Mouse (Mus musculus) testis, postnatal 10 days (tissue): ENCODE data around the gene Hdac7.
"Not testable (repeated sequence)": the region's sequence is repeated elsewhere in the genome, so short reads cannot be mapped to it uniquely, and the experiment has no call there.

Experiments
- DNase-seq: peaks from one replicate; pipeline ENCODE4 v3.0.0; 2021; ENCODE audit warnings: low spot score

Gene Hdac7

DNA sequence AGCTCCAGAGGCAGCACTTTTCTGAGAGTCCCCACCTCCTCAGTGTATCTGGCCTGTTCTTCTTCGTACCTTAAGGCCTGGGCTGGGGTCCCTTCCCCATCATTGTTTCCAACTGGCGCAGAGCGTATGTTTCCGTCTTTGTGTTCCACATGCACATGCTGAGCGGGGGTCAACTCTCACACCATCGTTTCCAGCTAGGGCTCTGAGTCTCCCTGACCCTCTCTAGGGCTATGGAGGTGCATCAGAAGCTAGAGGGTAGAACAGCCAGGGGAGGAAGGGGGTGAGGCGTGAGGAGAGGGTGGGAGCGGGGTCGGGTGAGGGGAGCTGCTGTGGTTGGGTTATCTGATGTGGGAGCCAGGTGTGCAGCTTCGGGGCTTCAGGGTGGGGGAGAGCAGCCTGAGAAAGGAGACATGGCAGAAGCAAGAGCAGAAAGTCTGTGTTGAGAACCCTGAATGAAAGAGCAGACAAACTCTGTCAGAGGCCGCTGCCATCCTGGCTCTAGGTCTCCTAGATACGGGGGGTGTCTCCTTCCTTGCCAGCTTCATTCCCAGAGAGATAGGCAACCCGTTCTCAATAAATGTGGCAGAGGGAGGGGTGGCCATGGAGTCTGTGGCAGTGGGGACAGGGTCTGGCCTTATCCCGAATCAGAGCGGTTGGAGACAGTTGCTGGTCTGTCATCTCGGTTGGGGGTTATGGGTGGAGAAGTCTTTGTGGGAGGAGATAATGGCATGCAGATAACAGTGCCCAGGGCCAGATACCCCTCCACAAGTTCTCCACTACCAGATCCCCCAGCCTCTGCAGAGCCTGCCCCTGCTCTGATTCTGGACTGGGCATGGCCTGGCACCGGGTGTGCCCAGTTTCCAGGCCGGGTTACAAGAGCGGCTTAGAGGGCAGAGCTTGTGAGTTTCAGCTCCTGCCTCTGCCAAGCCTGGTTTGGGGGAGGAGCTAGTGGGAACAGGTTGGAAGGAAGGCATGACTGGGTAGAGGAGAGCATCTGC lies at the start of gene Hdac7:
Gene Hdac7 (minus strand): TSS at position 466 of the 998 bp plus-strand sequence.
- DNase-seq = no peak

DNA sequence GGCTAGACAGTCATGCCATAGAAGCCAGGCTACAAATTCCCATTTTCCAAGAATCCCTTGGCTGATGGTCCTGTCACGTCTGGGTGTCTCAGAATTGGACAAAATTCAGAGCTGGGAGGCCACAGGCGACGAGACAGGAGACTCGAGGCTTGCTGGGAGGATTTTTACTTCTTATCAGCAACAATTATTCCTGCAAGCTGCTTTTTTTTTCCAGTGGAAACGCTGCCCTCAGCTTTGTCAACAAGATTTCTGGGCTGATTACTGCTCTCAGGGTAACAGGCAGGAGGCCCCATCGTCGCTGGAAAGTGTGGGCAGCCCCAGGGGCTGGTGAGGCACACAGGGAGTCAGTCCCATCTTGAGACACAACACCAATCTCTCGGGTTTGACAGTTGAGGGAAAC lies 48.2 kb upstream of the Hdac7 start:
- no peak for DNase-seq

DNA sequence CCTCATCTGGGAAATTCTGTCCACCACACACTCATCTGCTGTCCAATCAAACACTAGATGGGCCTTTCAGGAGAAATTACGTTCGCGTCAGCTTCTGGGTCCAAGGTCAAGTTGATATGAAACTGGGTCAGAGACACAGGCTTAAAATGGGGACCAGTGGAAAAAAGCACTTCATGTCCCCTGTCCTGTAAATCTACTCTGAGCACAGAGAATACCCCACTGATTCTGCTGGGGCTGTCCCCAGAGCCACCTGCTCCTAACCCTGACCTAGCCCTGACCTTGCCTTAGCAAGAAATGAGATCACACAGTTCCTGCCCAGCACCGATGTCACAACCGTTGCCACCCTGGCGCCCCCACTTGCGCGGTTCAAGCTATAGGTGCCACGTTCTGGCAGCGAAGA lies 46.1 kb upstream of the Hdac7 start:
- DNase-seq = no peak

DNA sequence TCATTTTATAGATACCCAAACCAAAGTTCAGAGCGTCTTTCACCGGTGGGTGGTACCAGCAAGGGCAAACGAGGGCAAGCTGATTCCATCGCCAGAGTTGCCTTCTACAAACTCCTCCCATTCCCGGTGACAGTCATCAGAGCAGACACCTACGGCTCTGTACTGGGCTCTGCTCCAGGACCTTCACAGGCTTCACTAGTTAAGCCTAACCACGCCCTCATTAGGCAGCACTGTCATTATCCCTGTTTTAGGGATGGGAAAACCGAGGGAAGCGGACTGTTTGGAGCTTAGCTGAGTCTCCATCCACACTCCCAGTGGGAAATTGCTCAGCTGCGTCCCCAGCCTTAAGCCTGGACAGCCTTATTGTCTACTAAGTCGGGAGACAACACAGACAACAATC lies 45.7 kb upstream of the Hdac7 start:
- DNase-seq = no peak

DNA sequence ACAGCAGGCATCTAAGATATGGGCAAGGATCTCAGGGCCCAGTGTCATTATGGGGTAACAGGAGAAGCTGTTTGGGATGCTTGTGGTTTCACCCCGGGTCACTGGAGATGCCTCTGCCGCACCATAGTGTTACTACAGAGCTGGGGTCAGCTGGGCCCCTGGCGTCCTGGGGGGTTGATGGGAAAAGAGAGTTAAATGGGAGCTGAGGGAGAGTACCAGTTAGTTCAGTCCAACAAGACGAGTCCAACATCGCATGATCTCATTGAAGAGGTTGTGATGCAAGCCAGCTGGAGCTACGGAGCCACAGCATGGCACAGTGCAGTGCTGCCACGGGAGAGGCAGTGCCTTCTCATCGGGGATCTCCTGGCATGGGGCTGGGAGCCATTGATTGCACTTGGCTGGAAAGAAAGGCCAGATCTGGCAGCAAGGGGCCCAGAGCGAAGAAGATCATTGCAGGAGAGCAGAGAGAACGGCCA lies 43.3 kb upstream of the Hdac7 start:
- DNase-seq = no peak

DNA sequence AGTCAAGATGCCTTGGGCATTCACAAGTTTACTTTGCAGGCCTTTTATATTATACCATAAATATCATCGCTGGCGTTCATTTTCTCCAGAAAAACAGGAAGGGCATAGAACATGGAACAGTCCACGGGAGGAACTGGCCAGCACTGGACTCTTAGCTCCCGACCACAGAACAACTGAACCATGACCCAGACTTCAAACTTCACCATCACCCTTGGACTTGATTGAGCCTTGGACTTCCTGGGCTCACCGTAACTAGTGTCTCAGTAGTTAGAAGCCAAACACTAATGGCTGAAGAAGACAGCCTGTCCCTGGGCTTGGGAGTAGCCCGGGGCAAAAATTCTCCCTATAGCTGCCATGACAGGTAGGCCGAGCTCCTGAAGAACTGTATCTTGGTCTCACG lies 37.1 kb upstream of the Hdac7 start:
- no peak for DNase-seq

DNA sequence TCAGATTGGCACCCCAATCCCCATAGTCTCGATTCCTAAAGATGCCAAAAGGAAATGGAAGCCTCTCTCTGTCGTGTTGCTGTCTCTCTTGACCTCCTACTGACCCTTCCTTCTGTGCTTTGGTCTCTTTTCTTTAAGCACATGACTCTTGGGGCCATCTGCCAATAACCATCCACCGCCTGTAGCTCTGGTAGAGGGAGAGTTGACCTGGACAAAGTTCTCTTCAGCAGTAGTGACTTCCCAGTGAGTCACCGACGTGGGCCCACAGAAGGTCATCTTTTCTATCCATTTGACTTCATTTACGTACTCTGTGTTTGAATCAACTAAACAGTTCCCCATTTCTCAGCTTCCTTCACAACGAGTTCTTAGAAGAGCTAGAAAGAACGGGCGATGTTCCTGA lies 36.1 kb upstream of the Hdac7 start:
- DNase-seq = no peak

DNA sequence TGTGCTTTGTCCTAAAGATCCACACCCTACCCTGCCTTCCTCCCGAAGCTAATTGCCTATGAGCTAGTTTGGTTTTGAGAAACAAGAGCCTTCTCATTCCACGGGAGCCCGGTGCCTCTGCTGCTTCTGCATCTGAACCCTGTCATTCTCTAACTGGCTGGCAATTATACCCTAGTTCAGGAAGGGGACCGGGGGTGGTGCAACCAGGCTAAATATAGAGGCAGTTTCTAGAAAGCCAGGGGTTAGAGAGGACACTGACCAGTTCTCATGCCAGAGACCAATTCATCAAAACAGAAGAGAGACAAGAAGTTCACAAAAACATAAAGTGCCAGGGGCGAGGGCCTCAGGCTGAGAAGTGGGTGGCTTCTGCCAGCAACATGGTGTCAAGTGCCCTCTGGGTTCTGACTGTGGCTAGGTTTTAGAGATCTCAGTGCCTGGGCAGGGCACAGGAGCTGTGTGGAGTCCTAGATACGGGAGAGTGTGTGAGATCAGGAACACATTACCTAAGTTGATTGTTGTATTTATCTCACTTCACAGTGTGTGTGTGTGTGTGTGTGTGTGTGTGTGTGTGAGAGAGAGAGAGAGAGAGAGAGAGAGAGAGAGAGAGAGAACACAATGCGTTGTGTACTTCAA lies 34.5 kb upstream of the Hdac7 start:
- DNase-seq = no peak

DNA sequence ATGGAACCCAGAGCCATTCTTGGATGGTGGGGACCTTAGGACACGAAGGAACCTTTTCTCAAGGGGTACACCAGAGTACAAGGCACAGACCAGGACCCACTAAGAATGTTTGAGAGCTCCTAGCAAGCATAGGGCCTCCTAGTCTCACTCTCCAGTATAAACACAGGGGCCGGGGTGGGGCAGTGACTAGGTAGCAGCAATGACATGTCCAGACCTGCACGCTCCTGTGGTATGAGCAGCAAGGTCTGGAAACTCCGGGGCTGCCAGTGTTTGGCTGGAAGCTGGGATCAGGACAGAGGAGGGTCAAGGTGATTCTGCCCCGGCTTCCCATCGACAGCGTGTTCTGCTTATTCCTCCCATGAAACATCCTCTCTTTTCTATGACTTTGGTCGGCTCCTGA lies 31.5 kb upstream of the Hdac7 start:
- no peak for DNase-seq

DNA sequence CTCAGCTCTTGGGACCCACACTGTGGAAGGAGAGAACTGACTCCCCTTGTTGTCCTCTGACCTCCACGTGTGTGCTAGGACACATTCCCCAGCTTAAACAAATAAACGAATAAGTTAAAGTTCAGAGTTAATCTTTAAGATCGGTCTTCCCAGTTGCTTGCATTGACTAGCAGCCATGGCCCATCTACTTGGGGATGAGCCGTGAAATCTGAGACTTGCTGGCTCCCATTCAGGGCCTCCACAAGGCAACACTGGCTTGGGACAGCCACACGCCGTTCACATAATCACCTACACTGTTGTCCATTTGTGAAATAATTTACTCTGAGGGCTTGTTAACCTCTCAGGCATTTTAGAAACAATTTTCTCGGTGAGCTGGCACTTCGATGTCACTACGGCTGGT lies 29.4 kb upstream of the Hdac7 start:
- no peak for DNase-seq

DNA sequence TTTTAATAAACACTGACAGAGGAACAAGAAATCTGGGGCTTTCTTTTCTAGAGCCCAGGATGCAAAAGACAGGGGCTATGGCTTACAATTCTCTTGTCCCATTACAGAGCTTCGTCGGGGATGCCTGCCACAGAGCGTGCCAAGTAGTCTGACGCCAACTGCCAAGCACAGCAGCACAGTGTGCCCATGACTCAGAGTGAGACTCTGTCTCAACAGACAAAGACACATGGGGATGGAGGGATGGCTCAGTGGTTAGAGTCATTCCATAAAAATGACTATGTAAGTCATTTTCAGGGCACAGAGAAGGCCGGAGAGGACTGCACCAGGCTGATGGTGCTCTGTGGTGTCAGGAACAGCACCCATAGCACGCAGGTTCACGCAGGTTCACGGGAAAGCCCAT lies 27.9 kb upstream of the Hdac7 start:
- DNase-seq = no peak

DNA sequence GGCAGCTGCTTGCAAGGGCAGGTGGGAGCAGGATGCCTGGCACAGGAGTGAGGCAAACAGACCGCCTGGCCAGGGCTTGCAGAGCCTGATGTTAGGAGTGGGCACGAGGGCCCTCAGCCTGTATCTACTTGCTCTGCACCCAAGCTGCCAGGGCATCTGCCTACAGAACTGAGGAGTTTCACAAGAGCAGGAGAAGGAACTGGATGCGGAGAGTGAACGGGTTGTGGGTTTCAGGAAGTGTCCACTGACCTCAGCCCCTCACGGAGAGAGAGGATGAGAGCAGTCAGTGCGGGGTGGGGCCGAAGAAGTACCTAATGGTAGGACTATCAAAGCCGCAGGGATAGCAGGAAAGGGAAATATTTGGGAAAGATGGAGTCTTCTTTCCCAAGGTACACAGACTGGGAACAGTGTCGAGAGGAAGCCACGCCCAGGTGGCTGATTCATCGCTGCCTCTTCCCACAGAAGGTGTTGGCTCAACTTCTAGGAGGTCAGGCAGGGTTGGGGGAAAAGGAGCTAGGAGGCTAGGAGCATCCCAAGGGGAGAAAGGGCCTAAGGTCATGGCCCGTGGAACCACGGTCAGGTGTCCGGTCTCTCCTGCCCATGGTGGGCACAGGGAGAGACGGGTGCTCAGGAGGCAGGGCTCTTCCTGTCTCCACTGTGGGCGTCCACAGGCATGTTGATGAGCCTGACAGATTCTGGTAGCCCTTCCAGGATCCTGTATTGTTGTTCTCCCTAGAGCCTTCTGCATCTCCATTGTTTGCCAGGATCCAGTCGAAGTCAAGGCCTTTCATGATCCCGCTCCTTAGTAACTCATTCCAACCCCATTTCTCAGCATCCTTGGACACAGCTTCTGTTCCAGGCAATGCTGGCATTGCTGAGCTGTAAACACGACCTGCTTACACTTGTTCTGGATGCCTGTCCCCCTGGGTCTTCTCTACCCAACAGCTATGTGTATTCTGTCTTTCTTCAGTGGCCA lies 27.0 kb upstream of the Hdac7 start:
- no peak for DNase-seq

DNA sequence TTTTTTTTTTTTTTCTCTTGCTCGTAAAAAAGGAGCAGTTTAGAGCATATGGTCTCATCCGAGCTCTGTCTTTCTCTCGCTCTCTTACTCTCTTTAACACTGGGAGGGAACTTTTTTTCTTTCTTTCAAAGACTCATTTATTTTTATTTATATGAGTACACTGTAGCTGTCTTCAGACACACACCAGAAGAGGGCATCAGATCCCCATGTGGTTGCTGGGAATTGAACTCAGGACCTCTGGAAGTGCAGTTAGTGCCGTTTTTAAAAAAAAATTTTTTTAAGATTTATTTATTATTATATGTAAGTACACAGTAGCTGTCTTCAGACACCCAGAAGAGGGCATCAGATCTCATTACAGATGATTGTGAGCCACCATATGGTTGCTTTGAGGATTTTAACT lies 25.8 kb upstream of the Hdac7 start:
- not testable (repeated sequence) for DNase-seq

DNA sequence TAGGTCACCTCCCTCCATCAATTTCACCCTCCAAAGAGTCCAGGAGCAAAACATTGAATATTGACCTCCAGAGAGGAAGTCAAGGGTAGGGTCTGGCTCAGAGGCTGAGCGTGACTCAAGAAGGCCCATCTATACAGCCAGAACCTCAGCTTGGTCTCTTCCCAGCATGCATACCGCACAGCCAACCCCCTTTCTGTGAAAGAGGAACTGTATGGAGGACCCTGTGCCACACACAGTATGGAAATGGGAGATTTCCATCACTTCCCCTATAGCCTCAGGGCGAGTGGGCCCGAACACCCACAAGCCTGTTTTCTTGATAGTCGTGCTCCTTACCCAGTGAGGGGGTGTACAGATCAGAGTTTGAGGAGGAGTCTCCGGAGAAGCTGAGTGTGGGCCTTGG lies 24.7 kb upstream of the Hdac7 start:
- no peak for DNase-seq

DNA sequence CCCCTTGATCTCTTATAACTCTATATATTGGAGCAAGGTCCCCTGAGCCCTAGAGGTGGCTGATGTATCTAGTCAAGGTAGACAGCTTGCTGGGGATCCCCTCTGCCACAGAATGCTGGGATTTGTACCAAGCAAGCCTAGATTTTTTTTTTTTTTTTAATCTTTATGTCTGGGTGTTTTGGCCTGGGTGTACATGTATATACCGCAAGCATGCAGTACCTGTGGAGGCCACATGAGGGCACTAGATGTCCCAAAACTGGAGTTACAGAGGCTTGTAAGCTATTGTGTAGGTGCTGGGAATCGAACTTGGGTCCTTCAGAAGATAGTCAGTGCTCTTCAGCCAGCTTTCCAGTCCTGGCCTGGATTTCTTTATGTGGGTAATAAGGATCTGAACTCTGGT lies 21.7 kb upstream of the Hdac7 start:
- DNase-seq = no peak

DNA sequence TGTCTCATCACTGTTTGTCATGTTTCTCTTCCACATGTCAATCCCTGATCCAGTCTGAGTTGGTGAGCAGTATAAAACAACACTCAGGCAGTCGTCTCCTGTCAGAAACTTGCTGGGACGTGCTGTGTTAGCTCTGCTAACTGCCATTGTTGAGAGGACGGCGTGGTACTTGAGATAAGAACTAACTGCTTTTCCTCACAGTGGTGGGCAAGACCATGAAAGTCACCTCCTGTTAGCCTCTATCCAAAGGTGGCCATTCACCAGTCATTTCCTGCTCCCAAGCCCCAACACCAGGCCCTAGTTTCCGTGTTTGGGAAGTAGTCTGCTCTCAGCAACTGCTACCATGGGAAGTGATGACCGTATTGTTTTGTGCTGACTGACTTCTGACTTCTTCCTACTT lies 20.9 kb upstream of the Hdac7 start:
- DNase-seq = no peak

DNA sequence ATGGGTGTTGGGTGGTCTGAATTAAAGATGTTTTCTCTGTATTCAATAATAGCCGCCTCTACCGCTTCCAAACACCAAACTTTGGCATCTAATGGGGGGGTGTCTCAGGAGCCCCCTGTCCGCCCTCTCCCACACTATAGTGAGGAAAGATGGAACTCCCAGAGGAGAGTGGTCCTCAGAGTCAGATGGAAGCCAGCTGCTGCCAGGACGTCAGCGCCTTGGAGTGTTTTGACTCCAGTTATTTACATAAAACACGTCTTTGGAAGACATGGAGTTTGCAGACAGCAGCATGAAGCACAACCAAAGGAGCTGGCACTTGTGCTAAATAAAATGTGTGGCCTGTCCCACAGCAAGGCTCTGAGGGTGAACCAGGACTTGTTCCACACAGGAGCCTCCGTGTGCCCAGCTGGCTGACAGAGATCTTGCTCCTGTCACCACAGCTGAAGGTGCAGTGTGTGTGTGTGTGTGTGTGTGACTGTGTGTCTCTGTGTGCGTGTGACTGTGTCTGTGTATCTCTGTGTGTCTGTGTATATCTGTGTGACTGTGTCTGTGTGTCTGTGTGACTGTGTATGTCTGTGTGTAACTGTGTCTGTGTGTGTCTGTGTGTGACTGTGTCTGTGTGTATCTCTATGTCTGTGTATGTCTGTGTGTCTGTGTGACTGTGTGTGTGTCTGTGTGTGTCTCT lies 20.2 kb upstream of the Hdac7 start:
- no peak for DNase-seq

DNA sequence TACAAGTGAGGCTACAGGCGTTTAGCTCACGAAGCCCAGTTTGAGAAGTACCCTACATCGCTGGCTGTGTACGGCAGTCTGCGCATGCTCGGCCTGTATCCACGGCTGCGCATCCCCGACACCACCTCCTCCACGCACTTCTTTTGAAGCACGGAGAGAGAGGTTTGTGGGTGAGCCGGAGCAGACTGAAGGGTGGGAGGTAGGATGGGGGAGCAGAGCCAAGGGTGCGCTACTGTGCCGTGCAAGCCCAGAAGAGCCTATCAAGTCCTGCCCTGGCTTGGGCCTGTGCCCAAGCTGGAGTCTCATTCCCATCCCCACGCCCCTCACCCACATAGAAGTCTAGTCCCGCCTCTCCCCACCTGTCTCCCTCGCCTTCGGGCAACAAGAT lies 19.2 kb upstream of the Hdac7 start:
- DNase-seq = no peak

DNA sequence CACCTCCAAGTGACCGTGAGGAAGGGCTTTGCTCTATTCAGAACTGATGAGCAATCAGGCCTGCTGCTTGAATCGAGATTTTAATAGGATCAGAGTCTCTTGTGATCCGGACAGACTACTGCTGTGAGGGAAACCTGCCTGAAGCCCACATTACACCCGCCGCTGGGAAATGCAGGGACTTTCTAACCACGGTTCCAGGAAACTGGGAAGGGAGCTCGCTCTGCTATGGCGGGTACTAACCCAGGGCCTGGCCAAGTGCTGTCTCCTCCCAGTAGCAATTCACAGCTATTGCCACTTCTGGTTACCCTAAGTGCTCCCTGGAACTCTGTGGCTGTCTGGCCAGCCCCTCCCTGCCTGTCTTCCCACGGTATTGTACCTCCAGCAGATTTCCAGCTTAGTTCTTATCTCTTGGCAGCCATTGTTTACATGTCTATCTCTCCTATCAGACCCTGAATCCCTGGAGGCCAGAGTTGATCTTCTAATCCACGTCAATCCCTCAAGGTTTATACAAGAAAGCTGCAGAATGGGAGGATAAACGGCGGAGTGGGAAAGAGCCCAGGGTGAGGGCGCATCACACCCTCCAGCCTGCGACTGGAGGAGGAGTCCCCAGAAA lies 18.7 kb upstream of the Hdac7 start:
- no peak for DNase-seq

DNA sequence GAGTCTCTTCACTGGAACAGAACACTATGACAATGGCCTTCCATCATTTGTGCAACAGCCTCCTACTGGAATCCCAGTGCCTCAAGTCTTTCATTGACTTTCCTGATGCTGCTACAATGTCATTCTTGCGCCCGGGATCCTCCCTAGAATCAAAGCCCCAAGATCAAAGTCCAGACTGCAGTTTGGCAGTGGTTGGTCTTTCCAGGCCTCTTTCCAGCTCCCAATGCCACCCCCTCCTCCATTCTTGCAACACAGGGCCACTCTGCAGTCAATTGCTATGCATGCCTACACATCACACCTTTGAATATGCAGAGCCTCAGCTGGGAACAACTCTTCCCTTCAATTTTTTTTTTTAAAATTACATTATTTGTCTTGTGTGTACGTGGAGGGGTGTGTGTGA lies 16.1 kb upstream of the Hdac7 start:
- DNase-seq = no peak

DNA sequence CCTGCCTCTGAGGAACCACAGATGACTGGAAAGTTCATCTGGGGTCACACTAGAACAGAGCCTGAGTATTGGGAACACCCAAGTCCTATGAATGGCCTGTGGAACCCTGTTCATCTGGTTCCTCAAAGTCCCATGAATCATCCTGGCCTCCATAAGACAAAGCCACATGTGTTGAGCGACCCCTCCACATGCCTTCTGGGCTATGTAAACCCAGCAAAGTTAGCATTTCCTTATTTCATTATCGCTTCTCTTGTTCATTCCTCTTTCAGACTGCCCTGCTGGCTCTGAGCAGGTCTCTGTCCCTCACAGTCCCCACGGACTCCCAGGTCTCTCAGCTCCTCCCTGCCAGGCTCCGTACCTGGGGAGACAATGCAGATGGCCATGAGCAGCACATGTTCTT lies 14.1 kb upstream of the Hdac7 start:
- no peak for DNase-seq
